Mouse (Mus musculus) c-Kit-positive CD71-positive TER-119-negative erythroid progenitor cells, embryonic 14.5 days (primary cell): ENCODE data around the gene Vstm5.
"Not testable (repeated sequence)": the region's sequence is repeated elsewhere in the genome, so short reads cannot be mapped to it uniquely, and the experiment has no call there.

ENCODE experiments used
- DNase-seq: peaks from one replicate; pipeline ENCODE4 v3.0.0-alpha.2; 2013; ENCODE audit warnings: low read depth

The Vstm5 gene

GRCm38 (mm10) chr9:15239042-15239925 lies at the start of gene Vstm5:
Gene Vstm5 (plus strand): TSS chr9:15239045.
- no peak for DNase-seq

DNA sequence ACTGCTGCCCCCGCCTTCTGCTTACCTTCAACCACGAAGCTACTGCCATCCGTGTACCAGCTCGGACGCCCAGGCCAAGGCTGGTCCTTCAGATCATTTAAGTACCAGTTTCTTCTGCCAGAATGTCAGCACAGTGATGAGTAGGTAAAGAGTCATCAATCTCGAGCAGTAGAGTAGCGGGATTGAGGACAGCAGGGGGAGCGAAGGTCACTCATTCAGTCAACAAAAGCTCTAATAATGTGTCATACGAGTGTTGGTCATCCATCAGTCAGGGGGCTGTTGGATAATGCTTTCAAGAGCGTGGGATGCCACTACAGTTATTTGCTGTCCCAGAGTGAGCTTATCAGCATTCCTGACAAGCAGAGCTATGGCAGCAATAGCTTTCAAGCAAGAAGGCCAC lies 44.0 kb upstream of the Vstm5 start:
- not testable (repeated sequence) for DNase-seq

DNA sequence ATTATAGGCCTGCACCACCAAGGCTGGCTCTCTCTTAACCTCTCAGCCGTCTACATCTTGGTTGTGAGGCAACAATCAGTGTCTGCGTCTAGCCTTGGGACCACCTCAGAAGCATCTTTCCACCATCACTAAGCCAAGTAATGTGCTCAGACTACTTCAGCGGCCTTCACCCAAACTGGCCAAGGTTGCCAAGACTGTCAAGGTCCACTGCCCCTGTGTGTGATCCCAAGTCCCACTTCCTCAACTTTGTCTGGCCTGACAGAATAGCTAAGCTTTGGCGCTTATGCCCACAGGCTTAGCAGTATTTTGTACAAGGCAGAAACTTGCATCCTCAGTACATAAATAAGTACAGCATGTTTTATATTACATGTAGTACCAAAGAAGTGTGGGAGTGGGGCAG lies 32.2 kb upstream of the Vstm5 start:
- DNase-seq, result no peak

- DNase-seq, result no peak
These were observed 29.5 kb upstream of the Vstm5 start for GRCm38 (mm10) chr9:15209320-15209719.

DNA sequence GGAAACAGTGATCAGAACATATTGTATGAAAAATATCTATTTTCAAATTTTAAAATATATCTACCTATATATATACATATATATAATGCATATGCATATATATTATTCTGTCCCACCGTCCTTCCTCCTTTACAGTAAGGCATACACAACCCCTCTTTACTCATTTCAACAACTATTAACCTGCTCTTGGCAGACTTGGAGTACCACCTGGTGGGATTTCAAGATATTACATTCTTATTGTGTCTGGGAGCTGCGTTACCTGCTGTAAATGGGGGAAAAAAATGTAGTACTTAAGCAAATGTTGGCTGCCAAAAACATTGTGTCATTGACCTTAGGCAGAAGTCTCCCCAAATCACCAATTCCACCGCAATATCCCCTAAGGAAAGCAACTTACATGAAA lies 27.0 kb upstream of the Vstm5 start:
- no peak for DNase-seq

GRCm38 (mm10) chr9:15213695-15214094 lies 25.1 kb upstream of the Vstm5 start:
- no peak for DNase-seq

DNA sequence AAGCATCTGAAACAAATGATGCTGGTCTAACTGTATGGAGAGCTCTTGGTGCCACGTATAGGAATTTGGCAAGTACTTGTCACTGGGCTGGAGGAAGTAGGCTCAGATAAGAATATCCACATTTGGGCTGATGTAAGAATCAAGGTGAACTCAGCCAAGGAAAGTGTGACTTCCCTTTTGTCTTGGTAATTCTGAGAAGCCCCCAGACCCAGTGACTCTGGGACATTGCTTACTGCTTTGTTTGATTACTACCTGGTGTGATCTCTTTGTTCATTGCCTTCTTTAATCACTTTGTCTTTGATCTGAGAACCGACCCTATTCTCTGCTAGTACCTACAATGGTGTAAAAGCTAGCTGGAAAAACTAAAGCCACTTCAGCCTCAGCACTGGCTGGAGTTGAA lies 13.9 kb upstream of the Vstm5 start:
- no peak for DNase-seq

GRCm38 (mm10) chr9:15232445-15232844 lies 6.4 kb upstream of the Vstm5 start:
- DNase-seq, result no peak

GRCm38 (mm10) chr9:15233604-15234003 lies 5.2 kb upstream of the Vstm5 start:
- no peak for DNase-seq

DNA sequence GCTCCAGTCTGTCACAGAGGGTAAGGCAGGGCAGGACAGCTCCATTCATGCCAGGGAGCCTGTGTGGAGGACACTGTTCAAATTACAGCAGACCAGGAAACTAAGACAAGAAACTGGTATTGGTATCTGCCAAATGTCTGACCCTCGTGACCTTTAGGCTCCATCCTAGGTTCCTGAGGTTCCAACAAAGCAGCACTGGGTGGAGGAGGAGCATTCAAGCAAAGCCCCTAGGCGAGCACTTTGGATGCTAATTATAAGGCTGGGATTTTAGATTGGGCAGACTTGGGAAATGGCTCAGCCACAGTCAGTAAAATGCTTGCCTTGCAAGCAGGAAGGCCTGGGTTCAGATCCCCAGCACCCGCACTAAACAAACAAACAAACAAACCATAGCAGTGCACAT lies 2.9 kb upstream of the Vstm5 start:
- DNase-seq, result no peak

DNA sequence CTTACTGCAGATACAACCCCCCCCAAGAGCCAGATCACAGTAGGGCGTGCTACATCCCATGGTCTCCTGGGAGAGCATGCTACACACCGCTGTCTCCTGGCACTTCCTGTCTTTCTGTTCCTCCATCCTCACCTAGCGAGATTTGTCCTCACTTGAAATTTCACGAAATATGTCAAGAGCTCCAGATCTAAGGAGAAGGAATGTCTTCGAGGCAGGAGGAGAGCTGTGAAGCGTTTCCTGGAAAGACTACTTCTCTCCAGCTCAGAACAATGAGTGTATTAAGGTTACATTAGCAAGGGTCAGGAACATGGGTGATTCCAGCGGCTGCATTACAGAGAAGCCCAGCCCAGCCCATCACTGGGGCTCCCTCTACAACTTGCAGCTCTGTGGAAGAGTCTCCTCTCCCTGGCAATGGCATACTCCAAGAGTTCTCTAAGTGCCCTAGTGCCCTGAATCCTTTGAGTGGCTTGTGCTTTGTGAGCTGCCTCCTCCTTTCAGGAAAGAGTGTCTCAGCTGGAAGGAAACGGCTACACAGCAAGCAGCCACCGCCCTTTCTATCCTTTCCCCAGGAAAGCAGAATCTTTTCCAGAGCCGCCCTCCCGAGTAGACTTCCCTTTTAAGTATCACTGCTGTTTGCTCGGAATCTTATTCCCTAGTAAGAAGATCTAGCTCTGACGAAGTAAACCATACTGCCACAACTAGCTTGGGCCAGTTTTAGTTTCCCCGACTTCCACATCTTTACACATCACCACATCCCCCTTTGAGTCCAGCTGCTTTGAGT lies 1.1 kb upstream of the Vstm5 start:
- DNase-seq, result no peak

DNA sequence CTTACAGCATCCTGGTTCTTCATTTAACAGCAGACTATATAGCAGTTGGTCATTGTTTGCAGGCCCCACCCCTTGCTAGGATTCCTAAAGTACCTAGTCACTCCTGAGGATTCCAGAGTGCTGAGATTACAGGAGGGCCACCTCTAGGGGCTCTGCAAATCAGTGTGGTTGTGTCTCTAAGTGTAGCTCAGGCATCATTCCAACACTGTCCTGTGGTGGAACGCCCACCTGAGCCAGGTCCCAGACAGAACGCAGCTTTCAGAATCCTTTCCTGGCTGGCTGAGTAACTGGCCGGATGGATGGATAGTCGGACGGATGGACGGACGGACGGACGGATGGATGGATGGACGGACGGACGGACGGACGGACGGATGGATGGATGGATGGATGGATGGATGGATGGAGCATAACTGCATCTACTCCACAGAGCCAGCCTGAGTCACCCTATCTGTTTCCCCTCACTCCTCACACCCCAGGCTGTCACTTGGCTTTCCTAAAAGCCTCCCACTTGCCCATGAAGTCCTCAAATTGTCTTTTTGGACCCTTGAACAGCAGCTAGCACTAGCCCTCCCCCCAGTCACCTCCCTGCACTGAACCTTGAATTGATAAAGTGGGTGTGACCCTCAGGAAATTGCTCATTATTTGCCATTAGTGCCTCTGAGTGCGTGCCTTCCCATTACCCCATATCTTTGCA lies 401 bp upstream of the Vstm5 start:
- DNase-seq, result no peak

GRCm38 (mm10) chr9:15240006-15240405 lies 1.2 kb downstream of the Vstm5 start:
- DNase-seq, result no peak

- no peak for DNase-seq
These were observed 2.2 kb downstream of the Vstm5 start for GRCm38 (mm10) chr9:15240863-15241595.

DNA sequence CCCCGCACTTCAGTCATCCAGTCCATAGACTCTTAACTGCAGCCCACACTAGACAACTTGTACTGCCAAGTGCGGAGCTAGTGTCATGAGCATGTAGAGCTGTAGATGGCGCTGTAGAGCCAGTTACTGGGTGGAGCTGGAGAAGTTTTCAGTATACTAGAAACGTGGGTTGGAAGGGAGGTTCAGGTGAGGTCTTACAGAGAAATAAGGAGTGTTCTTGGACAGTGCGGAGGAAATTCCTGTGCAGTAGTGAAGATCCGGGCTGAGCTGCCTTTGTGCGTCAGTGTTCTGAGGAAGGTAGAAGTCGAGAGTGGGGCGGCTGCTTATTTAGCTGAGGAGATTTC lies 2.7 kb downstream of the Vstm5 start:
- DNase-seq, result peak; percentile 74

GRCm38 (mm10) chr9:15242130-15242529 lies 3.3 kb downstream of the Vstm5 start:
- no peak for DNase-seq

GRCm38 (mm10) chr9:15245319-15246075 lies 6.7 kb downstream of the Vstm5 start:
- DNase-seq, result no peak

GRCm38 (mm10) chr9:15250376-15250775 lies 11.5 kb downstream of the Vstm5 start:
- DNase-seq, result no peak

- no peak for DNase-seq
These were observed 13.4 kb downstream of the Vstm5 start for GRCm38 (mm10) chr9:15252196-15252595.

DNA sequence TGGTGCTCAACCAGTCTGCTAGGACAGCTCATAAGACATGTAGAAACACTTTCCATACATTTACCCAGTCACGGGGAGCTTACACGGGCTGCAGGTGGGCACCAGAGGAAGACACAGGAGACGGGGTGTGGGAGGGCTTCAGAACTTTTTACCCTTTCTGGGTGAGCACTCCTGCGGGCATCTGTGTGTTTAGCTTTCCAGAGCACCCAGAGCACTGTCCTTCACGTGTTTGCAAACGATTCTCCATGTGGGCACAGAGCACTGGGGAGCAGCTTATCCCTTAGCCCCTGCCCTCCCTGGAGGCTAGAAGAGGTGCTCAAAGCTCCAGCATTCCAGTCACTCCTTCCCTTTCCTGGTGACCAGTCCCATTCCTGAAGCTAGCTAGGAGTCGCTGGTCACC lies 15.7 kb downstream of the Vstm5 start:
- no peak for DNase-seq

DNA sequence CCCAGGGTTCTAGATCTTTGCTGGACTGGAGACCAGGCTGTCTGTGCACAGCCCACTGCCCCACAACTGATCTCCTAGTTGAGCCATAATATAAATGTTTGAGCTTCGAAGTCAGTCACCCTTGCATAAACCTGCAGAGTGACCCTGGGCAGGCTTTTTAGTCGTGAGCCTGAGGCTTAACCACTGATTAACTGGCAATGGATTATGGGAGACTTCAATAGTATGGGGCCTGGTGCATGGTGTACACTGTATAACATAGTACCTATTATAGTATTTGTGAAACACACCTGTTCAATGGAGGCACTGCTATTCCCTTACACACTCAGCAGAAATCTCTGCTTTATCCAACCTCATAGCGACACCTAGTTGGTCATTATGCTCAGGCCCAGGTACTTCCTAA lies 17.4 kb downstream of the Vstm5 start:
- DNase-seq, result no peak
